Mouse (Mus musculus) hindbrain, embryonic 13.5 days (tissue): ENCODE data around the gene Resp18. TPM values are rescaled to one million over a fixed set of nuclear protein-coding genes. Genes with fewer than 3 reads are reported as not detected.

ENCODE experiments used
- ATAC-seq: fragments of 200-750 bp; cut with Nextera tagmentation; 2 replicates; pipeline ENCODE4 v1.8.0; 2017; ENCODE audit warnings: moderate TSS enrichment; ENCODE audit not compliant: low FRiP score
- H3K27ac ChIP-seq: fragments of 300-500 bp; sonication (generic); 2 replicates; pipeline ENCODE4 v1.5.1; 2015; ENCODE audit warnings: inconsistent platforms, mild to moderate bottlenecking, moderate library complexity
- H3K27me3 ChIP-seq: fragments of 300-500 bp; sonication (generic); 2 replicates; pipeline ENCODE4 v1.6.1; 2015; ENCODE audit warnings: mild to moderate bottlenecking, inconsistent platforms
- H3K36me3 ChIP-seq: fragments of 300-500 bp; sonication (generic); 2 replicates; pipeline ENCODE4 v1.6.1; 2015; ENCODE audit warnings: mild to moderate bottlenecking, inconsistent platforms
- H3K4me1 ChIP-seq: fragments of 300-500 bp; sonication (generic); replicated peaks from 2 replicates; pipeline ENCODE4 v1.6.1; 2015; ENCODE audit warnings: inconsistent platforms
- H3K4me2 ChIP-seq: fragments of 300-500 bp; sonication (generic); 2 replicates; pipeline ENCODE4 v1.6.1; 2015; ENCODE audit warnings: inconsistent platforms, mild to moderate bottlenecking, moderate library complexity
- H3K4me3 ChIP-seq: fragments of 300-500 bp; sonication (generic); 2 replicates; pipeline ENCODE4 v1.5.1; 2015; ENCODE audit warnings: mild to moderate bottlenecking, inconsistent platforms
- H3K9ac ChIP-seq: fragments of 300-500 bp; sonication (generic); 2 replicates; pipeline ENCODE4 v1.6.1; 2015; ENCODE audit warnings: mild to moderate bottlenecking, inconsistent platforms
- H3K9me3 ChIP-seq: fragments of 300-500 bp; sonication (generic); 2 replicates; pipeline ENCODE4 v1.6.1; 2016; ENCODE audit warnings: inconsistent platforms
- WGBS: fragments of 180-500 bp; shearing (Covaris S2); methylation state at CpG from one replicate; pipeline ENCODE4 v1.1.7; 2015; 5-methylcytosine and 5-hydroxymethylcytosine counted together
- polyA plus RNA-seq: library from polyadenylated mRNA; unstranded; fragments of >200 nt; fragmentation: Nextera tagmentation; extraction: Ambion mirVana; gene quantifications from 2 replicates; pipeline ENCODE4 v1.2.1, GENCODE M21; 2015

Resp18 gene
- polyA plus RNA-seq, 1 experiment from 2014 or later, result 131 TPM

GRCm38 (mm10) chr1:75262969-75263951 is 15.0 kb downstream of the Resp18 start:
- Histone ChIP-seq H3K4me3 (peak overlapping the region; percentile 52), H3K27me3 (peaks cover 75% of the 10 kb centered on the region), H3K27ac (no peak overlapping the region)

DNA sequence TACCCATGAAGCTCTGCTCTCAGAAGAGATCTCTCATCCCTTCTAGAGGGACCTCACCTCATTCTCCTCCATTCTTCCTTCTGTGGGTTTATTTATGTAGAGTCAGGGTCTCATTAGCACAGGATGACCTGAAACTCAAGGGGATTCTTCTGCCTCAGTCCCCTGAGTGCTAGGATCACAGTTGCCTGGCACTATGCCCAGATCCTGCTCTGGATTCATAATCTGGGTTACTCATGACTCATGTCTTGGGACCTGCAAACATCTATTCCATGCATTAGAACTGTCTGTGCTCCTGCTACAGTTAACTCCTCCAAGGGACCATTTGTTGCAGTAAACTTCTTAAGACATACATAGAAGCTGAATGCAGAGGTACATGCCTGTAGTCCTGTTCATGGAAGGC is 16.9 kb downstream of the Resp18 start:
- no peak overlapping the region for H3K4me2 ChIP-seq
- H3K4me1 ChIP-seq, result peaks cover 19% of the 10 kb centered on the region
- no peak overlapping the region for H3K27ac ChIP-seq
- H3K27me3 ChIP-seq, result peaks cover 76% of the 10 kb centered on the region
- ATAC-seq, result no peak
- H3K36me3 ChIP-seq, result no peaks in the 10 kb centered on the region
- no peak overlapping the region for H3K9ac ChIP-seq
- H3K4me3 ChIP-seq, result no peak overlapping the region
- no peaks in the 10 kb centered on the region for H3K9me3 ChIP-seq

More at GRCm38 (mm10) chr1:75262969-75263951, 15.0 kb downstream of the Resp18 start:
- H3K4me1 ChIP-seq, result peaks cover 19% of the 10 kb centered on the region
- H3K4me2 ChIP-seq, result peak overlapping the region; percentile 69
- H3K9ac ChIP-seq, result peak overlapping the region; percentile 67
- WGBS, result 2% methylated on average over 40 of the region's 40 CpGs
- H3K9me3 ChIP-seq, result no peaks in the 10 kb centered on the region
- peak; percentile 76 for ATAC-seq
- no peaks in the 10 kb centered on the region for H3K36me3 ChIP-seq

- Histone ChIP-seq H3K27ac (no peak overlapping the region), H3K9me3 (no peaks in the 10 kb centered on the region), H3K4me1 (peaks cover 19% of the 10 kb centered on the region), H3K9ac (no peak overlapping the region), H3K4me2 (no peak overlapping the region), H3K36me3 (no peaks in the 10 kb centered on the region), H3K27me3 (peaks cover 32% of the 10 kb centered on the region), H3K4me3 (no peak overlapping the region)
- no peak for ATAC-seq
- 74% methylated on average over 10 of the region's 10 CpGs for WGBS
These were observed 22.6 kb downstream of the Resp18 start for GRCm38 (mm10) chr1:75255516-75256046.

DNA sequence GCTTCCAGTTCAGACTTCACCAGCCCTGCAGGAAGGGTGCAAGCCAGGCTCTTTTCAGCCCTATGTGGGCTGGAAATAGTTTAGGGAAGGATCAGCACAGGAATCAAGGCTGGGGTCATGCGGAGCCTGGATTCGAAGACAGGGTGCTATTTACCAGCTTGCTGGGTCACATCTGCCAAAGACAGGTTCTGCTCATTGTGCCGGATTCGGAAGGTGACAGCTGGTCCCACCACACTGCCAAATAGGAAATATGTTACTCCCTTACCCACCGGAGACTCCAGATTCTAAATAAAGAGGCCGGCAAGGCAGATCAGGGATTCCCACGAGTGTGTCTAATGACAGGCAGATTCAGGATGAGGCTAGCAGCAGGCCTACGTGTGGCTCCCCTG is 23.6 kb downstream of the Resp18 start:
- Histone ChIP-seq H3K9ac (peak overlapping the region; percentile 39; the same call in 1 of the 2 replicates), H3K4me3 (no peak overlapping the region), H3K4me2 (no peak overlapping the region), H3K36me3 (no peaks in the 10 kb centered on the region), H3K4me1 (peaks cover 19% of the 10 kb centered on the region), H3K27me3 (peaks cover 25% of the 10 kb centered on the region), H3K27ac (0 out of 2 replicates have a peak overlapping the region, but pooled peaks have one; percentile 27), H3K9me3 (no peaks in the 10 kb centered on the region)
- ATAC-seq, result no peak
- WGBS, result 44% methylated on average over 8 of the region's 8 CpGs

GRCm38 (mm10) chr1:75253849-75254624 is 24.2 kb downstream of the Resp18 start:
- H3K9ac ChIP-seq, result no peak overlapping the region
- H3K4me3 ChIP-seq, result no peak overlapping the region
- no peaks in the 10 kb centered on the region for H3K36me3 ChIP-seq
- 0 out of 2 replicates have a peak overlapping the region, but pooled peaks have one; percentile 27 for H3K27ac ChIP-seq
- WGBS, result 65% methylated on average over 16 of the region's 16 CpGs
- H3K4me2 ChIP-seq, result no peak overlapping the region
- ATAC-seq, result peak; percentile 7; the same call in 1 of the 2 replicates
- no peaks in the 10 kb centered on the region for H3K9me3 ChIP-seq
- peaks cover 19% of the 10 kb centered on the region for H3K4me1 ChIP-seq
- H3K27me3 ChIP-seq, result peaks cover 23% of the 10 kb centered on the region

DNA sequence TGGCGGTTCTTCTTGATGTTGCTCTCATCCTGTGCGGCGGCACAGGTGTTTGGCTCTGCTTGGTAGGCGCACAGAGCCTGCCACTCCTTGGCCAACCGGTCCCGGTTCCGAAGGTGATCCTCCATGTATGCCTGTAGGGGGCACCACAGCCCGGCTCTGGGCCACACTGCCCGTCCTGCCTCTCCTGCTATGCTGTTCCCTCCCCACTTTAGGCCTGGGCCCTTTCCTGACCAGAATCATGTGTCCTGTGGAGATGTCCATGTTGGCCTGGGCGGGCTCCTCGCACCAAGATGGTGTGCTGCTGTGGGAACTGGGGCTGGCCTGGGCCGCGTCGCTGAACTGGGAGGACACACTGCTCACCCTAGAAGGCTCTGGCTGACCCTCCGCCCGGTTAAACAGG is 25.2 kb downstream of the Resp18 start:
- H3K4me2 ChIP-seq, result no peak overlapping the region
- H3K9ac ChIP-seq, result no peak overlapping the region
- no peak for ATAC-seq
- H3K36me3 ChIP-seq, result no peaks in the 10 kb centered on the region
- peaks cover 23% of the 10 kb centered on the region for H3K4me1 ChIP-seq
- no peaks in the 10 kb centered on the region for H3K9me3 ChIP-seq
- H3K27ac ChIP-seq, result no peak overlapping the region
- 73% methylated on average over 16 of the region's 16 CpGs for WGBS
- H3K27me3 ChIP-seq, result peaks cover 19% of the 10 kb centered on the region
- H3K4me3 ChIP-seq, result no peak overlapping the region

GRCm38 (mm10) chr1:75252308-75252707 is 25.9 kb downstream of the Resp18 start:
- H3K36me3 ChIP-seq, result no peaks in the 10 kb centered on the region
- WGBS, result 78% methylated on average over 13 of the region's 13 CpGs
- peaks cover 15% of the 10 kb centered on the region; the same call in 1 of the 2 replicates for H3K27me3 ChIP-seq
- H3K27ac ChIP-seq, result no peak overlapping the region
- no peaks in the 10 kb centered on the region for H3K9me3 ChIP-seq
- no peak overlapping the region for H3K4me3 ChIP-seq
- H3K4me1 ChIP-seq, result peaks cover 30% of the 10 kb centered on the region
- no peak overlapping the region for H3K4me2 ChIP-seq
- no peak for ATAC-seq
- H3K9ac ChIP-seq, result no peak overlapping the region

GRCm38 (mm10) chr1:75251112-75251970 is 26.9 kb downstream of the Resp18 start:
- peaks cover 32% of the 10 kb centered on the region for H3K4me1 ChIP-seq
- H3K4me2 ChIP-seq, result peak overlapping the region; percentile 47
- H3K4me3 ChIP-seq, result peak overlapping the region; percentile 25
- 0 out of 2 replicates have a peak, but pooled peaks have one; percentile 25 for ATAC-seq
- H3K27ac ChIP-seq, result peak overlapping the region; percentile 40; the same call in 1 of the 2 replicates
- H3K36me3 ChIP-seq, result no peaks in the 10 kb centered on the region
- 0 out of 2 replicates have a peak, but pooled peaks cover 9% of the 10 kb centered on the region for H3K27me3 ChIP-seq
- H3K9ac ChIP-seq, result 0 out of 2 replicates have a peak overlapping the region, but pooled peaks have one; percentile 39
- whole genome bisulfite sequencing, result 2% methylated on average over 21 of the region's 22 CpGs
- H3K9me3 ChIP-seq, result no peaks in the 10 kb centered on the region

GRCm38 (mm10) chr1:75250498-75250897 is 27.7 kb downstream of the Resp18 start:
- ATAC-seq, result no peak
- Histone ChIP-seq H3K36me3 (no peaks in the 10 kb centered on the region), H3K4me2 (no peak overlapping the region), H3K4me3 (no peak overlapping the region), H3K4me1 (peaks cover 32% of the 10 kb centered on the region), H3K27me3 (0 out of 2 replicates have a peak, but pooled peaks cover 9% of the 10 kb centered on the region), H3K9ac (no peak overlapping the region), H3K9me3 (no peaks in the 10 kb centered on the region), H3K27ac (no peak overlapping the region)
- 60% methylated on average over 3 of the region's 3 CpGs for WGBS

DNA sequence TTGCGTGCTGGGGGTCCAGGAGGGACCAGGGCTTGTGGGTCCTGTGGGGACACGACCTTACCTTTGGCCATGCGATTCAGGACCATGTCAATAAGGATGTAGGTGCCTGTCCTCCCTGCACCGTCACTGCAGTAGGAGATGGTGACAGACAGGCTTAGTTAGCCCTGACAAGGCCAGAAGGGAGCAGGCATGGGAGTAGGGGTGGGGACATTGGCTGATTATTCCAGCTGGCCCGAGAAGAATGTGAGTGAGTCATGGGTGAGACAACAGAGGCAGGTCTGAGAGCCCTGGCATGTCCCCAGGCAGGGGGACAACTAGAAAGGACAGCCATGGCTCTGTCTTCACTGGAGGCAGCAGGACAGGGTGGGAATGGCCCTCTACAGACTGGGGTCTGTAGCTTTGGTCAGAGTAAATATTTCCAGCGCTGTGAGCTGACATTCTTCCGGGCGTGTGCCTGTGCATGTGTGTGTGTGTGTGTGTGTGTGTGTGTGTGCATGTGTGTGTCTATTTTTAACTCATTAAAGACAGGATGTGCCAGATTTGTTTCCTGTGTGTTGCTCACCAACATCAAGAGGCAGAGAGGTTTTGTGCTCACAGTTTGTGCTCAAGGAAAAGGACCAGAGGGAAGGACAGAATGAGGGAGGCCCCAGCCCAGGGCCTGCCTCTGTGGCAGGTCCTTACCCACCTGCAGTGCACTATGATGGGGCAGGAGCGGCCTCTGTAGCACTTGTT is 30.0 kb downstream of the Resp18 start:
- Histone ChIP-seq H3K4me3 (no peak overlapping the region), H3K4me1 (peaks cover 21% of the 10 kb centered on the region), H3K27ac (no peak overlapping the region), H3K9ac (peak overlapping the region; percentile 36; the same call in 1 of the 2 replicates), H3K36me3 (peaks cover 13% of the 10 kb centered on the region), H3K27me3 (0 out of 2 replicates have a peak, but pooled peaks cover 9% of the 10 kb centered on the region), H3K4me2 (no peak overlapping the region), H3K9me3 (no peaks in the 10 kb centered on the region)
- 56% methylated on average over 9 of the region's 9 CpGs for WGBS
- ATAC-seq, result no peak
